Mouse (Mus musculus): ENCODE measurements at regions not wholly inside any gene's neighbourhood (a gene's known extent, or its start where the extent isn't known, plus 50 kb on each side); places are given as distances from the start of the nearest gene placed in this dataset.

DNA sequence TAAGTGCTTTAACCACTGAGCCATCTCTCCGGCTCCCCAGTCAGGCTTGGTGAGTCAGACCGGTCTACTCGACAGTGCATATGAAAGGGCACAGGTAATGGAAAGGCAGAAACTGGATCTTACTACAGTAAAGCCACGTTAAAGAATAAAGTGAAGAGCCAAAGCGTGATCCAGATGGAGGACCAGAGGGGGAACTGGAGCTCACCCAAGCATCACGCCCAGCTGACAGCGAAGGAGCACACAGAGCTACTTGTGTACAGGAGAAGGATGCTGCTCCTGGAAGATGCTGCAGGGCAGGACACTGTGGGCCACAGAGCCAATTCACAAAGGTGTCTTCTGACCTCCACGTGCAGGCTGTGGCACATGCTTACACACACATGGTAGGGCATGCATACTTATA is 96.7 kb upstream of the Ppp1r26 start:
- TF ChIP-seq CTCF (conservative IDR thresholded peaks at IDR 0.05; ENCODE audit: insufficient read depth, insufficient read length, low read depth, low read length) = no peak
- no peak for TF ChIP-seq POLR2A (IDR thresholded peaks at IDR 0.05; ENCODE audit: low read depth, low read length)
